Mouse (Mus musculus) embryonic fibroblast, embryonic 13.5 days (primary cell): ENCODE results near the gene Wnt2. TPM values are rescaled to one million over a fixed set of nuclear protein-coding genes. Genes with fewer than 3 reads are reported as not detected.

Experiments
- H3K27ac ChIP-seq: 2 replicates; pipeline ENCODE4 v1.5.1; 2012; ENCODE audit warnings: low read length, control low read depth, inconsistent platforms; ENCODE audit not compliant: insufficient read depth
- H3K4me1 ChIP-seq: 2 replicates; pipeline ENCODE4 v1.6.1; 2011; ENCODE audit warnings: low read length; ENCODE audit not compliant: control insufficient read depth, insufficient read depth
- H3K4me3 ChIP-seq: 2 replicates; pipeline ENCODE4 v1.5.1; 2011; ENCODE audit warnings: mild to moderate bottlenecking, control low read depth, low read length; ENCODE audit not compliant: insufficient read depth
- CTCF ChIP-seq: IDR thresholded peaks from 2 replicates; pipeline ENCODE4 v1.5.1; 2011; ENCODE audit warnings: mild to moderate bottlenecking, control low read depth, low read length, moderate library complexity, borderline replicate concordance; ENCODE audit not compliant: insufficient read depth
- POLR2A ChIP-seq: IDR thresholded peaks from 2 replicates; pipeline ENCODE4 v1.6.1; 2011; ENCODE audit warnings: low read depth, mild to moderate bottlenecking, control low read depth, low read length, moderate library complexity
- polyA plus RNA-seq: library from polyadenylated mRNA; stranded (reverse); fragments of >200 nt; gene quantifications from 2 replicates; pipeline ENCODE4 v1.2.4, GENCODE M21; 2011; ENCODE audit warnings: low read depth; ENCODE audit not compliant: missing spikeins, insufficient read length

The Wnt2 gene
- polyA plus RNA-seq, 1 experiment, result 2.1 TPM

DNA sequence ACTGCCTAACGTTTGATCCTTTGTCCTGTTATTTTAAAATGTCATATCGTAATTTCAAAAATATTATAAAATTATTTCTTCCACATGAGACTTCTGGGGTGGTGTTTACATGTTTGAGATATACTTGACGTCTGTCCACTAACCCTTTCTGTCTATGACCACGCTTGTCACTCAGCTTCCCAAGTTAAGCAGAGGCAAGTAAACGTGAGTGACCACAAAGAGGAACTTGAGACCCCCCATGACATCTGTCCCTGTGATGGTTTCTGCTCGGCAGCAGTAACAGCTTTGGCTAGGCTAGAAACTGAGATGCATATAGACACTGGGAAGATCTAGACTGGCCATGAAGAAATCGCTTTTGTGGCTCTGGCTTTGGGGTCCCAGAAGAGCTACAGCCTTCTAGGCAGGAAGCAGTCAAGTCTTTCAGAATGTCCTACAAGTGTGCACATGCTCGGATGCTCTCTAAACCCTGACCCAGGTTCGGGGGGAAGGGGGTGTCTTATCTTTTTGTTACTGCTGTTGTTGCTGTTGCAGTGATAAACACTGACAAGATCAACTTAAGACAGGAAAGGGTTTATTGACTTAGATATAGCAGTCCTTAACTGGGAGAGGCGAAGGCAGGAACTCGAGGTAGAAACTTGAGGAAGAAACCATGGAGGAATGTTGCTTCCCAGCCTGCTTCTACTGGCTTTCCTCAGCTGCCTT, 83.1 kb downstream of the Wnt2 start:
- H3K27ac ChIP-seq, result no peak overlapping the region
- no peak for TF ChIP-seq POLR2A
- TF ChIP-seq CTCF, result no peak
- H3K4me3 ChIP-seq, result no peak overlapping the region
- H3K4me1 ChIP-seq, result 0 out of 2 replicates have a peak, but pooled peaks cover 3% of the 10 kb centered on the region

- no peak overlapping the region for H3K4me3 ChIP-seq
- TF ChIP-seq CTCF (no peak), POLR2A (no peak)
- H3K27ac ChIP-seq, result no peak overlapping the region
- H3K4me1 ChIP-seq, result 0 out of 2 replicates have a peak, but pooled peaks cover 3% of the 10 kb centered on the region
Observed at GRCm38 (mm10) chr6:17946456-17946855, 83.9 kb downstream of the Wnt2 start.

- no peak for TF ChIP-seq POLR2A
- TF ChIP-seq CTCF, result no peak
- Histone ChIP-seq H3K27ac (no peak overlapping the region), H3K4me3 (no peak overlapping the region), H3K4me1 (0 out of 2 replicates have a peak, but pooled peaks cover 3% of the 10 kb centered on the region)
Observed at GRCm38 (mm10) chr6:17943877-17944617, 86.3 kb downstream of the Wnt2 start.

GRCm38 (mm10) chr6:17942344-17942743, 88.0 kb downstream of the Wnt2 start:
- Histone ChIP-seq H3K4me1 (peaks cover 5% of the 10 kb centered on the region; the same call in 1 of the 2 replicates), H3K27ac (no peak overlapping the region), H3K4me3 (no peak overlapping the region)
- TF ChIP-seq CTCF (no peak), POLR2A (no peak)

DNA sequence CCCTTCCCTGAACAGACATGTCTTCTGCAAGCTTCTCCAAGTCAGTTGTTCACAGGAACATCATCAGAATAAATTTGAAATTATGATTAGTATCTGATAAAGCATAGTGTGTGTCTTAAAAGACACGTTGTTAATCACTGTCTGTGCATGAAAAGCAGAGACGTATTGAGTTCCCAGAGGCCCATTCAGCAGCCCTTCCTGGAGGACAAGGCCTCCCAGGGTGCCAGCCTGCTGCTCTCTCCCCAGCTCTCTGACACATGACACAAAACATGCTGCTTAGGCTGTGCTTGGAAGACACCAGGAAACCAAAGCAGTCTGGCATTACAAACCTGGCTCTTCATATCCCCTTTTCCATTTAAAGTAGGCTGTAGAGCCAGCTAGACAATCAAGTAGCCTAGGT, 88.5 kb downstream of the Wnt2 start:
- Histone ChIP-seq H3K27ac (no peak overlapping the region), H3K4me3 (no peak overlapping the region), H3K4me1 (peaks cover 5% of the 10 kb centered on the region; the same call in 1 of the 2 replicates)
- TF ChIP-seq CTCF, result no peak
- TF ChIP-seq POLR2A, result no peak

Other genes with a start within 250 kb of the Wnt2 start
- not detected in 2 replicates for gene Asz1, start 78.5 kb upstream of the Wnt2 start, polyA plus RNA-seq
- 0.28 and 0.30 TPM in 2 replicates for gene Cftr, start 140.1 kb upstream of the Wnt2 start, polyA plus RNA-seq